Mouse (Mus musculus): Measurements from ENCODE around the gene Ngf.

The Ngf gene

GRCm38 (mm10) chr3:102507666-102508260 lies 38.0 kb downstream of the Ngf start:
- no peak for DNase-seq (ENCODE audit: low read depth, low spot score)

- DNase-seq (ENCODE audit: low read depth, low spot score): no peak
Measured at GRCm38 (mm10) chr3:102508455-102508854, 38.7 kb downstream of the Ngf start.

- no peak for DNase-seq (ENCODE audit: low read depth, low spot score)
Measured at GRCm38 (mm10) chr3:102509601-102510000, 39.9 kb downstream of the Ngf start.

- no peak for DNase-seq (ENCODE audit: low read depth, low spot score)
Measured at GRCm38 (mm10) chr3:102516937-102517336, 47.2 kb downstream of the Ngf start.

- no peak for DNase-seq (ENCODE audit: low read depth, low spot score)
Measured at GRCm38 (mm10) chr3:102521061-102521460, 51.3 kb downstream of the Ngf start.

GRCm38 (mm10) chr3:102523711-102524110 lies 54.0 kb downstream of the Ngf start:
- no peak for DNase-seq (ENCODE audit: low read depth, low spot score)

GRCm38 (mm10) chr3:102524951-102525350 lies 55.2 kb downstream of the Ngf start:
- no peak for DNase-seq (ENCODE audit: low read depth, low spot score)

- no peak for DNase-seq (ENCODE audit: low read depth, low spot score)
Measured at GRCm38 (mm10) chr3:102525856-102526255, 56.1 kb downstream of the Ngf start.

GRCm38 (mm10) chr3:102526481-102526880 lies 56.8 kb downstream of the Ngf start:
- DNase-seq (ENCODE audit: low read depth, low spot score): no peak

GRCm38 (mm10) chr3:102534744-102535143 lies 65.0 kb downstream of the Ngf start:
- DNase-seq (ENCODE audit: low read depth, low spot score): no peak

- DNase-seq (ENCODE audit: low read depth, low spot score): no peak
Measured at GRCm38 (mm10) chr3:102543646-102544045, 73.9 kb downstream of the Ngf start.

GRCm38 (mm10) chr3:102547536-102547935 lies 77.8 kb downstream of the Ngf start:
- no peak for DNase-seq (ENCODE audit: low read depth, low spot score)

GRCm38 (mm10) chr3:102553935-102554670 lies 84.4 kb downstream of the Ngf start:
- no peak for DNase-seq (ENCODE audit: low read depth, low spot score)

GRCm38 (mm10) chr3:102556108-102556507 lies 86.4 kb downstream of the Ngf start:
- no peak for DNase-seq (ENCODE audit: low read depth, low spot score)

GRCm38 (mm10) chr3:102556645-102557044 lies 86.9 kb downstream of the Ngf start:
- no peak for DNase-seq (ENCODE audit: low read depth, low spot score)
